Mouse (Mus musculus) testis, postnatal 14 days (tissue): ENCODE data around the gene Hoxd10.

Experiments used
- DNase-seq: peaks from one replicate; pipeline ENCODE4 v3.0.0; 2021; ENCODE audit warnings: low spot score

Gene Hoxd10

DNA sequence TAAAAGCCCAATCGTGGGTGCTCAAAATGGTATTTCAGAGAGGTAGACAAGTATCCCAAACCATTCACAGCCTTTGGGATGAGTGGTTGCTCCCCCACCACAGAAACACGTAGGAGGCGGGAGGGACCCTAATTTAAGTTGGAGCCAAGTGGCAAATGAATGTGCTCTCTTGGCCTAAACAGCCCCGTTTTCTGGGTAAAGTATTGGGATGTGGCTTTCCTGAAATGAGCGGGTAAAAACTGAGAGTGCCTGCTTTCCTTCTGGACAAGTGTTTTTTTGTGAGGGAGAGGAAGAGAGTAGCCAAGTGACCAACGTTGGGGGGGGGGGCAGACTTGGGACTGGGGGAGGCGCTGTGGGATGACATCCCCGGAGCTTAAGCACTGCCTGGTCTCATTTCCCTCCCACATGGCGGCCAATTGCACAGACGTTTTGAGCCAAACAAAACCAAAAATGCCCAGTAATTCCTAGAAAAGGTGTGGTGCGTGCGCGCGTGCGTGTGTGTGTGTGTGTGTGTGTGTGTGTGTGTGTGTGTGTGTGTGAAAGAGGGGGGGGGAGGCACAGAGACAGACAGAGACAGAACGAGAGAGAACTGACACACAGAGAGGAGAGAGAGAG is 19.3 kb downstream of the Hoxd10 start:
- no peak for DNase-seq

DNA sequence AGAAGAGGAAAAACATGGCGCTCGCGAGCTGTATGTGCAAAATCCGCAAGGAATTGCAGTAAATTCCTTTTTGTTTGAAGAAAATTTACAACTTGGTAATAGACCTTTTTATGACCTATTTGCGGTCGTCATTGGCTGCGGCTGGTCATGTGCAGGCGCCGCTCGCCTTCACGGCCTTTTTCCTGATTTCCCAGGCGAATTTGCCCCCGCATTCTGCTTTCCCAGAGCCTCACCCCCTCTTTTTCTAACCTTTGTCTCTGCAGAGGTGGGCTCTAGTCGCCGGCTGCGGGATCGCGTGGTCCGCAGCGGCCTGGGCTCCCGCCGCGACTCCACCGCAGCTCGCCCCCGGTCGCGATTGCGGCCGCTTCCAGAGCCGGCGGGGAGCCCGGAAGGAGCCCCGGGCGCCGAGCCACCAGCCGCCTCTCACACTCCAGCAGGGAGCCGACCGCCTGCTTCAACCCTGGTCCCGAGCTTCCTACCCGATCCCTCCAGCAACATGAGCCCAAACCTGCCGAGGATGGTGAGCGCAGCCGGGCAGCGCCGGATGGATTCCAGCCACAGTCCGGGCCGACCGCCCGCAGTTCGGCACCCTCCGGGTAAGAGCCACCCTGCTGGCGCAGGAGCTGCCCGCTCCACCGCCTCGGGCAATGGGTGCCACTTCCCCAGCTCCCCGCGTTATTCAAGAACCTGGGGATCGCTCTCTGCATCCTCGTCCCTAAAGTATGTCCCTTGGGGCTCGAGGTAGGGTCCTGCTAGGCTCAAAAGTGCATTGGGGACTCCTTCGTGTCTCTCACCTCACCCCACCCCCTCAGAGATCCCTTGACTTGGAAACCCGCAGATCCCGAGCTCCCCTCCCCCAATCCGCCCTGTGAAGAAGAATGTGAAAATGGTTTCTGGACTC is 20.2 kb downstream of the Hoxd10 start, which contains the start of the genes Hoxd3 and Hoxd4:
Hoxd3 (plus strand) TSS at position 207 of the 901 bp plus-strand sequence.
Hoxd4 (plus strand) TSS at position 209 of the 901 bp plus-strand sequence.
- DNase-seq: no peak

DNA sequence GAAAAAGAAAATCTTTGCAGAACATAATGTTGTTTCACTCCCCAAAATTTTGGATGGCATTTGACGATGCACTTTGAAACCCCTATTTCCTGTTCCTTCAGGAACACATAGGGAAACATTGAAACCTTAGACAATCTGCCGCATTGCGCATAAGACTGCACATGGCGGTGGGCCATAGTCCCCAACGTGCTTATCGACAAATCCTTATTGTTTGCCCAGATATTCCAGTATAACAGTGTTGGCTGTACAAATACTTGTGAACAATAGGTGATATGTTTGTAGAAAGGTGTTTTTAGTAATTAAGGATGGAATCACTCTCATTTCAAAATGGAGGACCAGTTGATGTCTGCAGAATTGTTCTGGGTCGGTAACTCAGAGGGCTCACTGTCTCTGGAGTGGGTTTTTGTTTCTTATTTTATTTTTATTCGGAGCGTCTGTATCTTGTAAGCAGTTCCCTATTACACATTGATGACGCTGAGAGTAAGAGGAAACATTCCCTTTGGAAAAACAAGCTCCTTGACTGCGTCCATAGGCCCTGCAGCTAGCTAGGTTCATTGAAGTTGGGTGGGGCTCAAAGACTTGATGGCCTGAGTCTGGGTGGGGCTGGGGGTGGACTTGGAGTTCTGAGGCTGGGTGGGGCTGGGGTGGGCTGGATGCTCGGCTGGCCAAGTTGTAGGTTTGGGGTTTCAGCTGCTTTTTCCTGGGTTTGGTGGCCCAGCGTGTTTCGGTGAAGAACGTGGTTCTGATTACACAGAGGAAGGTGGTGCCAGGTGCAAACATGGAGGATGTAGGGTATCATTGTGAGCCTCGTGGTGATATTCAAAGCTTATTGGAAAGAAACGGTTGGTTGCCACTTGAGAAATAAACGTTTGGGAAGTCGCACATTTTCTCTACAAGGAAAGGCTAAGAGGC is 21.8 kb downstream of the Hoxd10 start:
- no peak for DNase-seq

DNA sequence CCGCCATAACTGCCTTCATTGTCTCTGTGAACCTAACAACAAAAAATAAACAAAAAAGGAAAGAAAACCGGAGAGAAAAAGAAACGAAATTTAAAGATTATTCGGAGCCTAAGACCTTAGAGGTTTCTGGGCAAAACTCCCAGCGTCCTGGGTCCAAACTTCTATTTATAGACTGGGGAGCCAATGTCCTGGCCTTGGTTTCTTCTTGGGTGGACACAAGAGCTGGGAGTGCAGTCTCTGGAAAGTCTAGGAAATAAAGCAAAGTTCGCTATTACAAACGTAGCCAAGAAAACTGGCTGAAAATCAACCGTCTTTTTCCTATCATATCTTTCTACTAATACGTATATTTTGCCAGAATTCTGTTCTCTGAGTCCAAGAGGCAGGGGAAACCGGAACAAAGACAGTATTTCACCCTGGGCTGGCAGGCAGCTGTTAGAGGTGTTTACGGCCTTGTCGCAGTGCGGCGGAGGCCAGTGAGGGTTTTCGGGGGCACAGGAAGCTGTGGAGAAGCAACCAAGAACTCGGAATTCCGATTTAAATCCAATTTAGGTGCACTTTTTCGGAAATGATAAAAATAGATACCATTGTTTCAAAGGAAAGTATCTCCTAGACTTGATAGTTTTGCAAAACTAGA is 22.5 kb downstream of the Hoxd10 start:
- no peak for DNase-seq

DNA sequence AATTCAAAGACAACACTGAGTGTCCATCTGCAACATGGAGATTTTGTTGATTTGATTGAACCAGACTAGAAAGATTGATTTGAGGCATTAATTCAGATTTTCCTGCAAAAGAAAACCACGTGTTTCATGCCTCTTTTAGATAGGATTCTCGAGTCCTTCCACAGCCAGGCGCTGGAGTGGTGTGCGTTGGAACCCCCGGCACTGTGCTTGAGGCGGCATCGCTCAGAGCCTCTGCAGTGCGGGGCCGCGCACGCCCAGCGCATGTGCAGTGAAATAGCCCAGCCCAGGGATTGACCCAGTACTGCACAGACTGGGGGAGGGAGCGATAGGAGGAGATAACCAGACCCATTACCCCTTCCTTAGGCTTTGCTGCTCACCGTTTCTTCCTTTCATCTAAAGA is 23.2 kb downstream of the Hoxd10 start:
- no peak for DNase-seq

DNA sequence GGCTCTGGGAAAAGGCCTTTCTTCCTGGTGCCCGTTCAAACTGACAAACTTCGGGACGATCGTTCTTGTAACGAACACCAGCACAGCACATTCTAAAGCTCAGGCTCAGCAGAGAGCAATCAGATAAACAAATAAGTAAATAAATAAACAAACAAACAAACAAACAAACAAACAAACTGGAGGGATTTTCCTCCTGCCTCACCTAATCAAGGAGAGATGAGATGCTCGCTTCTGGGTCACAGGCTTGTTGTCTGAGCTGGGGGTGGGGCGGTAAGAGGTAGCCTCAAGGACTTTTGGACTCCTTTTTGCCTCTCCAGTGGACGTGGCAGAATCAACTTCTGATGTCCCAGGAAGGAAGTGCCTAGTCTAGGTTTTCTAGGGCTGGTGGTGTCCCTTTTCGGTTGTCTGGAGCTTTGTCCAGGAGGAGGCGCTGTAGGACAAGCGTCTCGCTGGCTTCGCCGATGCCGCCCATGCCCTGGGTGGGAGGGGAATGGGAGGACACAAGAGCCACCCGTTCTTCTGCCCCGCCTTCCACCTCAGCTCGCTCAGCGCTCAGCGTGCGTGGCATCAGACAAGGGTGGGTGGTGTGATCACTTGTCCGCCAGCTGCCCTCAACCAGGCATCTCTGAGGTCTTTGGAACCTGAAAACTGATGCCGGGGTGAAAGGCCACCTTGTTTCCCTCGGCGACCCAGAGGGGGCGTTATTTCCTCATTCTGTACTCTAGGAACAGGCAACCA is 23.9 kb downstream of the Hoxd10 start:
- DNase-seq: peak; percentile 84

DNA sequence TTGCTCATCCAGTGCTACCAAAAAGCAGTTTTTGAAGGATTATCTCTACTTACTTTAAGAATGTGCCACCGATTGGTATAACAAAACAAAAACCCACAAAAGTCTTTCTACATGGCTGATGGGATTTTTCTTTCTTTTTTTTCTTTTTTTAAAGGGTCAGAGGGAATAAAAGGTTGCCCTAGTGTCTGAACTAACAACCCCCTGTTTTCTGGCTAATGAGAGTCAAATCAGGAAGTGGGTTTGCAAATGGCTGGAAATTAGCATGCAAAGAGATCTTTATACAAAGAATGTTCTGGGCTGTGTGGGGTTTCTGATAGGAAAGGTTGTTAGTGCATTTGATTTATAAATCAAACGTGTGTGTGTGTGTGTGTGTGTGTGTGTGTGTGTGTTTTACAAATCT is 28.7 kb downstream of the Hoxd10 start:
- DNase-seq: no peak

DNA sequence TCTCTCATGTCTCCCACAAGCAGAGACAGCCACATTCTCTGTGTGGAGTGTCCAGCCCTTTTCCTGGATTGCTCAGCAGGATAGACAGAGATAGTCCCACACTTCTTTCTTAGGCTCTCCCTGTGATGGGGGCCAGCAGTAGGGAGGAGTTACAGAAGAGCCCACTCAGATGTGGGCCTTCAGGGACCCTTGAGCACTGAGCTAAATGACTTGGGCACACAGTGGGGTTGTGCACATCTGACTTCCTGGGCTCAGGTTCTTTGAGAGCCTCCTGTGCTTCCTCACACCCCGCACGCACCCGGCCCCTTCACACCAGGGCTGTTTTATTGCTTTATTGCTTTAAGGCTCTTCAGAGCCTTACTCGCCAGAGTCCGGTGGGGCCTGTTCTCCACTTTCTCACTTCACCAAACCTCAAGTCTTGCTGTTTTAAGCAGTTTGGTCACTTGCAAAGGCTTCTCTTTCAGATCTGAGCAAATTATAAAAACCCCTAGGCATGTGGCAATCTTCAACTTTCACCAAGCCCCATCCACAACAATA is 29.3 kb downstream of the Hoxd10 start:
- no peak for DNase-seq

DNA sequence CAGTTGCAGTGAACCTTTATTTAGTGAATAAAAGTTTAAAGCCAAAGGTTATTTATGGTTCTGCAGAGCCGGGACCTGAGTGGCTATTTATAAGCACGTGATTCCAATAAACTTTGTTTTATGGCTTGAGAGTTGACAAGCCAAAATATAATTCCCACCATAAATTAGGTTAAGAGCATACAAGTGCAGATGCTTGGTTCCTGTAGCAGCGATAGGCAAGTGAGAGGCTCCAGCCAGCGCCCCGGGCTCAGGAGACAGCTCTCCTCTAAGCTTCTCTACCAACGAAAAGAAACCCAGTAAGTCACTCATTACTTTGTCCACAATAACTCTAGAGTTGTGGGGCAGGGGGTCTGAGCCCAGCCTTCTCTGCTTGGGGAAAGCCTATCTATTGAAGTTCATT is 30.2 kb downstream of the Hoxd10 start:
- no peak for DNase-seq

DNA sequence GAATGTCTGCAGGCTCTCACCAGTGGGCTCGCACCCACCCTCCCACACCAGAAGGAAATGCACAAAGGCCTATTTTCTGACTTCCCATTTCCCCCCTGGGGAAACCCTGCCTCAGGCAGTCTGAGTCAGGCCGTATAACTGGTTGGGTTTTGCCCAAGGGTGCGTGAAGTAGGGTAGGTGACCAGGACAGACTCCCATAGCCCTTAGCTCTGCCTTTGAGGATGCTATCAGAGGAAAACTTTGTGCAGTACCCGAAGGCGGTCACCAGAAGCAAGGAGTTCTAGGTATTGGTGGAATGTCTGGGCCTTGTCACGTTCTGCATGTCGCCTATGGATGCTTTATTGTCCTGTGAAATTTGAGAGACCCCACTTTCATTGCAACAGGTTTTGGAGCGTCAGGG is 31.2 kb downstream of the Hoxd10 start:
- no peak for DNase-seq

DNA sequence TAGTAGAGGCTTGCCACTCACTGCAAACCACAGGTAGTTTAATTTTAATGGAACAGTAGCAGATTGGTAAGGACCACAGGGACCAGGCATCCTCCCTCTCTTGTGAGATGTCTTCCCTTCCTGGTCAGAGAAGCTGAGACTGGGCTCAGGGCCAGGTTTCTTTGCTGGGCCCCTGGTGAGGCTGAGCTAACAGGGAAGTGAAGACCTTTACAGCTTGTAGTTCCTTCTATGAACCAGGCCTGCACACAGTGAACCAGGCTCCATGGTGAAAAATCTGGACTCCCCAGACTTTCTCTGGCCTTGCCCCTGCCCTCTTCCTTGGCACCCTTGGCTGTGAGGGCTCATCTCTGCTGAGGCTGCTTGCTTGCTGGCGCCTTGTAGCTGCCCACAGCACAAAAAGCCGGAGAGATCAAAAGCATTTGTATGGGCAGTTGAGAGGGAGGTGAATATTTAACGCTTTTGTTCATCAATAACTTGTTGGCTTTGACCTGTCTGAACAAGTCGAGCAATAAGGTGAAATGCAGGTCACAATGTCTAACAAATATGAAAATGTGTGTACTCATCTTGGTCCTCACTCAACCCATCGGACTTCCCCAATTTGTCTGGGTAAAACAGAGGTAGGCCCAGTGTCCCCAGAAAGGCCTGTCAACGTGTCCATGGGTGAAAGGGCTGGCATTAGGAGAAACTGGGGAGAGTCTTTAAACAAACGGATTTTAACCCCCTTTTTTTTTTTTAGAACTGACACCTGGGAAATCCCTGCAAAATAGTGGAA is 32.7 kb downstream of the Hoxd10 start:
- no peak for DNase-seq

DNA sequence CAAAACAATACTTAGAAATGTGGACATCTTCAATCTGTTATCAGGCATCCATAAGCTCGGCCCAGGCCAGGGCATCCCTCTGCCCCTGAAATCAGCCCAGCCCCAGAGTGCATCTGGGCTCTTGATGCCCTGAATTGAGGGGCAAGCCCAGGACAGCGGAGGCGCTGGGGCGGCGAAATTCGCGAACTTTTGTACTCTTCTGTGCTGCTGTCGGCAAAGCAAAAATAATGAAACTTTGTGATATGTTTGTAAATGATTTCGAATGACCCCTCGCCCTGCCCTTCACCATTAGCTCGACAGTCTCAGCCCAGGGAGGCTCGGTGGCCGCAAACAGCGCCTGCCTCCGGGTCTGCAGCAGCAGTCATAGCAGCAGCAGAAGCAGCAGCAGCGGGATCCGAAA is 33.4 kb downstream of the Hoxd10 start:
- DNase-seq: no peak

DNA sequence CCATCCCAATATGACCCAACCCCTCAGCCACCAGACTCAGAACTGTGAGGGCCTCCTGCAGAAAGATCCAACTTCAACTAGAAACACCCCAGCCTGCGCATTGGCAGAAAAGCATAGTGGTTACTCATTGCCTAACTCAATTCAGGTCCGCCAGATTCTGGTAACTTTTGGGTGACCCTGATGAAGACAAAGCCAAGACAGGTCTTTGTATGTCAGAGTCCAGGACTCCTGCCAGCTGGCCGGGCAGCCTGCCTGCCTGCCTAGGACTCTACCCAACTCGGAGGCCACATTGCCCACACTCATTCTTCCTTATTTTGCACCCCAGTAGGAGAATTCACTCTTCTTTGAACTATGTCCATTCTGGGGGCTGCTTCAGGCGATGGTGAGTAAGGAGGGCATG is 34.8 kb downstream of the Hoxd10 start, which contains the start of gene Gm28230:
Gm28230 (plus strand) TSS at position 178 of the 400 bp plus-strand sequence.
- no peak for DNase-seq

DNA sequence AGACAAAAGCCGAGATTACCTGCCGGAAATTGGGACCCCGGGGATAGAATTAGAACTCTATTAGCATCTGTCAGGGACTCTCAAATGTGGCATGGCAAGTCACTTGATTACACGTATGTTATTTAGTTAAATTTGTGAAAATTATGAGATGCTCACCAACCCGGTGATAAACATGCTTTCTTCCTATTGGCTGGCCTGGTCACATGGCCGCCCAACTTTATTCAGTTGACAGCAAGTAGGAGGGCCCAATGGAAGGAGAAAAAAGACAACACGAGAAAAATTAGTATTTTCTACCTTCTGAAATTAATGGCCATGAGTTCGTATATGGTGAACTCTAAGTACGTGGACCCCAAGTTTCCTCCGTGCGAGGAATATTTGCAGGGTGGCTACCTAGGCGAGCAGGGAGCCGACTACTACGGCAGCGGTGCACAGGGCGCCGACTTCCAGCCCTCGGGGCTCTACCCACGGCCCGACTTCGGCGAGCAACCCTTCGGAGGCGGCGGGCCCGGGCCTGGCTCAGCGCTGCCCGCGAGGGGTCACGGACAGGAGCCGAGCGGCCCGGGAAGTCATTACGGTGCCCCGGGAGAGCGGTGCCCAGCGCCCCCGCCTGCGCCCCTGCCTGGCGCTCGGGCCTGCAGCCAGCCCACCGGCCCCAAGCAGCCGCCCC is 35.4 kb downstream of the Hoxd10 start:
- DNase-seq: no peak

DNA sequence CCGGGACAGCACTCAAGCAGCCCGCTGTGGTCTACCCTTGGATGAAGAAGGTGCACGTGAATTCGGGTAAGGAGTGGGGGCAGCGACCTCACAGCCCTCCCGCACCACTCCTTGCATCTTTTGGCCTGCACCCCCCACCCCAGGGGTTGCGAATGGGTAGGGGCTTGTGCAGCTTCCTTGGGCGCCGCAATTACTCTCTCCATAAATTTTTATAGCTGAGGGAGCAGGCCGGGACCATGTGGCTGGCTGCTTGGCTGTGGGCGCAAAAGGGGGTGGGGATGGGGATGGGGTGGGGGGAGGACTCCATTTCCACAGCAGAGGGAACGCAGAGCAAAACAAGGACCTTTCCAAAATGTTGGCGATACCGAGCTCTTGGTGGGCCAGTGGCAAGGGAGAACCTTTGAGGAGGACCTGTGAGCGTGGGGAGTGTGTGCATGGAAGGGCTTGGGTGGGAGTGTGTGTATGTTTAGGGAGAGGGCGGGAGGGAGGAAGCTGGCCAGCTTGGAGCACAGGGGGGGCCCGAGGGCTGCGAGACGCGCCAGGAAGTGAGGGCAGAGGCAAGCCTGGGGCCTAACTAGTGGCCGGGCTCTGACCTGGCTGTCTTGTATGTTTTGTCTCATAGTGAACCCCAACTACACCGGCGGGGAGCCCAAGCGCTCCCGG is 36.0 kb downstream of the Hoxd10 start:
- no peak for DNase-seq

DNA sequence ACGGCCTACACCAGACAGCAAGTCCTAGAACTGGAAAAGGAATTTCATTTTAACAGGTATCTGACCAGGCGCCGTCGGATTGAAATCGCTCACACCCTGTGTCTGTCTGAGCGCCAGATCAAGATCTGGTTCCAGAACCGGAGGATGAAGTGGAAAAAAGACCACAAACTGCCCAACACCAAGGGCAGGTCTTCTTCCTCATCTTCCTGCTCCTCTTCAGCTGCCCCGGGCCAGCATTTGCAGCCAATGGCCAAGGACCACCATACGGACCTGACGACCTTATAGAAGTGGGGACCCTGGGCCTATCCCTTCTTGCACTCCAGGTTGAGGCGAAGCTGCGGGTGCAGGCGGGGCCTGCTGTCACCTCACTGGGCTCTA is 36.6 kb downstream of the Hoxd10 start:
- no peak for DNase-seq

DNA sequence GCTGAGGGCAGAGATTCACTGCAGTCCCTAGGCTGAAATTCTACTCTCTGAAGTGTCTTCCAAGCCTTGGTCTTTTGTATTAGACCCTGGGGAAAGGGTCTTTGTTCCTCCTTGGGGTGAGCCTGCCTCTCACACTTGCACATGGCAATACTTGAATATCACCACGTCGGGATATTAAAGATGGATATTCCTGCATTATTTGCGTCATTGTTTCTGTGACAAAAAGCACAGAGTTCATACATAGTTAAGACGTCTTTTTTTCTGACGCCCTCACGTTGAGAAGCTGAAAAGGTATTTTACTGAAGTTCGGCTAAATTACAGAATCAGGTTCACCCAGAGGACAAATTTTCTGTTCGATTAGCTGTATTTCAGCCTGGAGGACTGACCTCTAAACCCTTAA is 38.6 kb downstream of the Hoxd10 start:
- no peak for DNase-seq

DNA sequence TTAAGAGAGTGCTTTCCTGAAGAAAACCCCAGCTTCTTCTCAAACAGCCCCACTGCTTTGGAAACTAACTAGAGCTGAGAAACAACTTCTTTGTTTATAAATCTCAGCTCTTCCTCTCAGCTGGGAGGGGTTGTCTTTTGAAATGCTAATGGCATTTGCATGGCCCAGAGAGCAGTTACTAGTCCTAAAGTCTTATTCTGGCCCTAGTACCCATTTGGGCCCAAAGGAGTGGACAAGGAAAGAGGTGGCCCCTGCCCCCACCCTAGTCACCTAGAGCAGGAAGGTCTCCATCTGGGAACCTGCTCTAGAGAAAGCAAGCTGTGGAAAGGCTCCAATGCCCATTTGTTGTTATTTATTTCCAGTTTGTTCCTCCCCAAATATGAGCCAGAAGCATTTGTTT is 39.3 kb downstream of the Hoxd10 start:
- DNase-seq: no peak
